Mouse (Mus musculus) gastrocnemius, postnatal 10 days (tissue): ENCODE measurements around the gene Rora. TPM values are rescaled to one million over a fixed set of nuclear protein-coding genes. Genes with fewer than 3 reads are reported as not detected.

Experiments used
- DNase-seq: peaks from one replicate; pipeline ENCODE4 v3.0.0; 2021; ENCODE audit warnings: mixed read lengths
- total RNA-seq, 2 experiments: library from RNA; stranded (reverse); gene quantifications; 2 replicates each; pipeline ENCODE4 v1.2.3; 2021

Rora gene
- total RNA-seq, 2 experiments from 2014 or later, result 56.0 to 63.5 TPM

DNA sequence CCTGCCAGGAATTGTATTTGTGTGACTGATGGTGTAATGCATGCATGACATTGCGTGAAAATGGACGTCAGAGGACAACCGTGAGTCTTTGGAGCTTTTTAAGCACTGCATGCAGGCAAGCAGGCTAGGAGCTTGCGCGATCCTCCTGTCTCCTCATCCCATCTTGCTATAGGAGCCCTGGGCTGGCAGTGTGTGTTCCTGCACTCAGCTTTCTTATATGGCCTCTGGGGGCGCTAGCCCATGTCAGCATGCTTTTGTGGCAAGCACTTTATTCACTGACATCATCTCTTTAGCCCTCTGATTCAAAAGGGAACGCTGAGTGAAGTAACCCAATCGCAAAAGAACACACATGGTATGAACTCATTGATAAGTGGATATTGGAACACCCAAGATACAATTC lies 105.7 kb downstream of the Rora start:
- DNase-seq, result no peak

DNA sequence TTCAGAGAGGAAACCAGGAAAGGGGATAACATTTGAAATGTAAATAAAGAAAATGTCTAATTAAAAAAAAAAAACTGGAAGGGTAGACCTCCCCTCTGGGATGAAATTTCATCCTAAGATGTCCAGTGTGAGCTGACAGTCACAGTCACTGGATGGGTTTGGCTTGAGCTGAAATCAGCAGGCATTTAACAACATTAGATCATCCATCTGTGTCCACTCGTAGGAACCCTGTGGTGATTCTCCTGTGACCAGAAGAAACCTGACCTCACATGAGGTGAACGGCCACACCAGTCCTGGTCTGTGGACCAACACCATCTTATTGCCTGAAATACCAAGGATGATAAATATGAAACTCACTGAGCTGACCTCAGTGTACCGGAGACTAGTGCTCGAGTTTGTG lies 106.7 kb downstream of the Rora start:
- DNase-seq, result no peak

DNA sequence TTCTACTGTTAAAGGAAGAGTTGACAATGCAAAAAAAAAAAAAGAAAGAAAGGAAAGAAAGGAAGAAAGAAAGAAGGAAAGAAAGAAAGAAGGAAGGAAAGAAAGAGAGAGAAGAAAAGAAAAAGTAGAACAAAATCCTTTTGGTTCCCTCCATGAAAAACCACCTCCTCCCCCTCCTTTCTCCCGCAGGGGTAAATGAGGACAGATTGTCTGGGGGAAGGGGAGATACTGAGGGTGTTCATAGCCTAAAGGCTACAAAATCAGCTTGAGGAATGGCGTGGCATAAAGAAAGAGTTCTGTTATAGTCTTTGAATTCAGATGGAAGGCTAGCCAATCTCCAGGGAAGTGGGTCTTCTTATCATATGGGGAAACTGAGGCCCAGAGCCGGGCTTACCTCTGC lies 107.3 kb downstream of the Rora start:
- DNase-seq, result no peak

DNA sequence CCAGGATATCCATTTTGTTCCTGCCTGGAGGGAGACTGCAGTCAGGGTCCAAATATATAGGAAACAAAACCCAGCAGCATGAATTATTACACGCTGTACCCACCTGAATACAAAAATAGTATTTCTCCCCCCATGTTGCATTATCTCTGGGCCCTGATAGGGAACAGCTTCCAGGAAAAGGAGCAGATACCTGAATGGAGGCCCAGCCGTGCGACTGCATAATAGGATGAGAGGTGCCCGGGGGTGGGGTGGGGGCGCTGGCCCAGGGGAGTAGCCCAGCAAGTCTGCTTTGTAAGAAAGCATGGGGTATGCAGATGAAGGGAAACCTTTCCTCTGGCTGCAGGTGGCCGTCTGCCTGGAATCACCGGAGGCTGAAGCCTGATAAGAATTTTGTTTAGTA lies 108.1 kb downstream of the Rora start:
- DNase-seq, result no peak

DNA sequence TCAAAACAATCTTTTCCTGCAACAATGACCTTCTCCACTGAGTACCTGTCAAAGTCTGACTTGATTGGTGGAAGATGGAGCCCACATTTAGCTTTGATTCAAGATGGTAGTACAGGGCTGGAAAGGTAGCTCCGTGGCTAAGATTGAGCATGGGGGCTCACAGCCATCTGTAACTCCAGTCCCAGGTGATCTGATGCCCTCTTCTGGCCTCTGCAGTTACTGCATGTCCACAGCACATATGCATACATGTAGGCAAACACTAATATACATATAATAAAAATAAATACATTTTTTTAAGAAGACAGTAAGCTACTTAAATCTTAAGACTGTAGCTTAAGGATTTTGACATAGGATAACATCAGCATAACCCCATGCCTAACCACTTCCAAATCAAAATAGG lies 112.0 kb downstream of the Rora start:
- DNase-seq, result no peak

DNA sequence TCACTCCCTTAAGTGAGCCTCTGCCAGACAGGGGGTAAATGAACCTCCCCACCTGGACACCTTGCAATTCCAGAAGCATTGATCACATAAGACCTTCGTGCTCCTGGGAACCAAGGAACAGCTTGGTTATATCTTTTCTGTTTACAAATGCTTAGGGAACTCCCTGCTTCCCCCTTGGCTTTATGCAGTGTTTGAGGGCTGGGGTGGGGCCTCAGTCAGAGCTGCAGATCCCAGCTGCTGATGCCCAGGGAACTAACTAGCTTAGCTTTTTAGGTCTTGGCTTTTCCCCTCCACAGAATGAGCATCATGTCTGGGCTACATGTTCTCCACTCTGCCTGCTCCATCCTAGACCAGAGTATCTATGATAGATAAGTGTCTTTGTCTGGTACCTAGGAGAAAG lies 116.1 kb downstream of the Rora start:
- DNase-seq, result no peak

DNA sequence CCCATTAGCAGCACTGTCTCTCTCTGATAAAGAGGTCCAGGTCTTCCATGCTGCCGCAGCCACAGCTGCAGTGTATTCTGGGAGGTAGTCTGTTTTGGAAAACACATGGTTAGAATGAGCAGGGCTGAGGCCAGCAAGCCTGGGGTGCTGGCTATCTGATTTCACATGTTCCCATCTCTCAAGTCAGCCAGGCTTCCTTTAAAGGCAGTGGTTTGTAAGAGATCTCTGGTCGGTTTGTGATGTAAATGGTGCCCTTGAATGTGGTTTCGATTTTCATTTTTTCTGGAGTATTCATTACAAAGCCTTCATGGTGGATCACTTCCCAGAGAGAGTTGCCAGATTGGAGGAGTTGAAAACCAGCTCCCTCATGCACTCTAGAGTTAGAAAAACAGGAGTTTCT lies 117.8 kb downstream of the Rora start:
- no peak for DNase-seq

DNA sequence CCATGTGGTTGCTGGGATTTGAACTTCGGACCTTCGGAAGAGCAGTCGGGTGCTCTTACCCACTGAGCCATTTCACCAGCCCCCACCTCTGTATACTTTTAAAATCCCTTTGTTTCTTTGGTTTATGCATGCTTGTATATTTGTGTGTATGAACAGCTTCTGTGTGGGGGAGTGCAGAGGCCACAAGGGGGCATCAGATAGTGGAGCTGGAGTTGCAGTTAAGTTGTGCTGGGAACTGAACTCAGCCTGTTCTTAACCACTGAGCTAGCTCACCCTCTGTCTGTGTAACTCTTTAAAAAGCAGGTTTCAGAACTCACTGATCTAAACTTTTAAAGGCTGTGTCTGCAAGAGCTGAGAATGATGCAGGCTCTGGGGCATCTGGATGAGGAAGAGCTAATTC lies 120.2 kb downstream of the Rora start:
- no peak for DNase-seq

DNA sequence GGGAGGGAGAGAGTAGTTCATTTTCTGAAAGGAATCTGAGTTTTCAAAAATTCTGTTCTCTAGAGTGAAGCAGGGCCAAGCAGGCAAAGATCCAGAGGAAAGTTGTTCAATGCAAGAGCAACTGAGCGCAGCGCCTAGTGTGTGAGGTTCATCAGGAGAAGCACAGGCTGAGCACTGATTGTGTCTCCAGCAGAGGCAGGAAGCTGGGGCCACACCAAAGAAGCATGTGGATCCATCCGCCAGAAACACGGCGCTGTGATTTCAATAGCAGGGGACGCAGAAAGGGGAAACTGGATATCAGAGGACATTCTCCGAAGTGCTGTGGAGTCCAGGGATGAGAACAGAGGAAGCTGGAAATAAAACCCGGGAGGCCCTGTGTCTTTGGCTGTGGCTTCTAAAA lies 128.4 kb downstream of the Rora start:
- peak; percentile 22 for DNase-seq

DNA sequence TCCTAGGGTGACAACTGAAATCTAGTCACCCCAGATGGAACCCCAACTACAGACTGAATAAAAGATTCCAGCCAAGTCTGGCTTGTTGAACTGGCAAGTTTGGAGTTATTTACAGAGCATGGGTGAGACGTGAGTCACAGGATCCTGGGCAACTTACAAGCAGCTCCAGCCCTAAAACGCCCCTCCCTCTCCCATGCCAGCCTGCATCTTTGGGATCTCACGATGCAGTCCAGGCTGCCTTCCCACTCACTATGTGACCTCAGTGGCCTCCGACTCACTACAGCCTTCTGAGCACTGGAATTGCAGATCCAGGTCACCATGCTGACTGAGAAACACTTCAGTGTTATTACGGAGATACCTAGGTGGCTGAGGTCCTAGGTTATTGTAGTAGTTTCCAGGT lies 129.0 kb downstream of the Rora start:
- no peak for DNase-seq

DNA sequence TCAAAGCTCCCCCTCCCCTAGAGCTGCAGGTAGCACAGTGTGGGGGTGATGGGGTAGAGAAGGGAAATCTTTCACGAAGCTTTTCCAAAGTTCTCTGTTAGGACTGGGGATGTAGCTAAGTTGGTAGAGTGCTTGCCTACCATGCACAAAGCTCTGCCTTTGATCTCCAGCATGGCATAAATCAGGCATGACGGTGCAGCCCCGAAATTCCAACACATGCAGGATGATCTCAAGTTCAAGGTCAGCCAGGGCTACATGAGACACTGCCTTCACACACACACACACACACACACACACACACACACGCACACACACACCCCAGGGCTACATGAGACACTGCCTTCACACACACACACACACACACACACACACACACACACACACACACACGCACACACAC lies 129.7 kb downstream of the Rora start:
- DNase-seq, result no peak

DNA sequence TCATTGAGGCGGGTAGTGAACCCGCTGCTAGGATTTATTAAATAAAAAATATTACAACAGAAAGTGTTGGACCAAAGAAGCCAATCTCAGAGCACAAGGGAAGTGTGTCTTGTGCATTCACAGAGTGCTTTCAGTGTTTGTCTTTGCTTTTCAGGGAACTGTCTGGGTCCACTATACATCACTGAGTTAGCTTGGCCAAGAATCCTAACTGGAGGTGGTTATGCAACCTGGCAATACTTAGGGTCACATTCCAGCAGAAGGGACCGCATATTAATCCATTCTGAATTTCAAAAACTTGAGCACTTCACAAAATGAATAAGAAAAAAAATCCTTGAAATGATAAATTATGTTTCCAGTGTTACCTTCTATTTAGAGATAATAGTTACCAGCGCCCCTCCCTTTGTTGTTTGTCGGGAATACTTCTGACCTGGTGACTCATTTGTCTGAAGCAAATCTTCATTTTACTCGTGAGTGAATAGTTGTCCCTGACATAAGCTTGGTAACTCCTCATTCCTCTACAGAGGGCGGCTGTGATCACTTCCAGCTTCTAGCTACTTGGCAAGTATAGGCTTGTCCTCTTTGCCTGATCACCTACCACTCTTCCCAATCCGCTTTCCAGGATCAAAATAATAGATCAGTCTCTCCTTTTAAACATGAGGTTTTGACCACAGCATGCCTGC lies 133.2 kb downstream of the Rora start:
- no peak for DNase-seq

DNA sequence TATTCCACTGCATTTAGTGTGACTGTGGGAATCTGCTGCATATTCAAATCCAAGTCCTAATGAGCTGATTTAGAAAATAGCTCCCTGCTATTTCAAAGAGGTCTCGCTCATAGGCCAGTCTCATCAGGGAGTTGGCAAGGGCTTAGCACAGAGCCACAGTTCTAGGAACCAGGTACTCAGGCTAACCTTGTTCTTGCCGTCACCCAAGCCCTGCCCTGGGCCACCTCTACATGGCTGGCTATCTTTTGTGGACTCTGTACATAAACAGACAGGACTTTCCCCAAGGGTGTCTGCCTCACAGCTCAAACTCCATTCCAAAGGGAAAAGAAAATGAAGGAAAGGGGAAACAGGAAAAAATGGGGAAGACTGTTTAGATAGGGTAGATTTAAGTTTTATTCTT lies 134.1 kb downstream of the Rora start:
- DNase-seq, result no peak

DNA sequence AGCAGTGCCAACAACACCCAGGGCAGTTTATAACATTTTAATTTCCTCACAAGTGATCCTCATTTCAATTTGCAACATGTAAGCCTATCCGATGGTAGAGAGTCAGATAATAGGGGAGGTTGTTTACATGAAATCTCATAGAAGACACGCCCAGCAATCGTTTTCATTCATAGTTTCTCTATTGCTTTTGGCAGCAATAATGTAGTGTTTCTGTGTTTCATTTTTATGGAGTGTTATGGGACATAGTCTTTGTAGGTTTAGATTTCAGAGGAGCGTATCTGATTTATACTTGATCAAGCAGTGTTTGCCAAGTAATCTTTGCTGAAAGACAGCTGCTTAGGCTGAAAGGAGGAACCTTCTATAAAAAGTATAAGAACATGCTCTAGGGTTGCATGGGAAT lies 137.3 kb downstream of the Rora start:
- no peak for DNase-seq

DNA sequence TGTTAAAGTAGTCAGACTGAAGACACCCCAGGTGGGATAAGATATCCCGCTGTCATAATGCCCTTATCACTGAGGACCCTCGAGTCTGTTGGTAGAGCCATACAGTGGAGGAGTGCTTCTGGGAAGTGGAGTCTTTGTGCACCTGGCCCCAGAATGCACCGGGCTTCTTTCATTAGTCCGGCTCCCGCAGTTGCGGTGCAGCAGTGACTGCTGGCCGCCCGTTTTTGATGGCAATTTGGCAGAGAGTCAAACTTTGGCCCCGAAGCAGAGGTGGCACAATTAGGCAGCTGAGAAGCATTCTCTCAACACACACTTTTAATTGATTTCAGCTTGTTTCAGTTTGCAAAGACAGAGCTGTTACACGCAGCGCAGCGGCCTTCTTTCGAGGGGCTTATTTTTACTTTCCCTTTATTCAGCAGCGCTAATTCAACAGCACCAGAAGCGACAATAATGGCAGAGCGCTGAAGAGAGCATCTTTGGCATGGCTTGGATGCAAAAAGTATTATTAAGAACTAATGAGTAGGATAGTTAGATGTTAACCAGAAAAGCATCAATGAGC lies 138.5 kb downstream of the Rora start:
- DNase-seq, result no peak

DNA sequence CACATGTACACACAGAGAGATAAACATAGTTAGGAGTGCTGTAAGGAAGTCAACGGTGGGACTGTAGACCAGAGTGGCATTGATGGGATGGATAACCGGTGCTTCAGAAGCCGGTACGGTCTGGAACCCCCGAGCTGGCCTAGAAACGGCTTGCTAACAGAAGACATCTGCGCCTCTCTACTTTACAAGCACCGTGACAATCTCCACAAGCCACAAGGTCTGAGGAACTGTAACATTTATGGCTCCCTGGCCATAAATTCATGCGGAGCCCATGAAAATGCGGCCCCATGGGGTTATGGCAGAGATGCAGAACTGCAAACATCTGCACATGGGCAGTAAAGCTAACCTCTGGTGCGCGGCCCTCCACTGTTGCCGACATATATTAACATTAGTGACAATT lies 141.7 kb downstream of the Rora start:
- DNase-seq, result no peak

DNA sequence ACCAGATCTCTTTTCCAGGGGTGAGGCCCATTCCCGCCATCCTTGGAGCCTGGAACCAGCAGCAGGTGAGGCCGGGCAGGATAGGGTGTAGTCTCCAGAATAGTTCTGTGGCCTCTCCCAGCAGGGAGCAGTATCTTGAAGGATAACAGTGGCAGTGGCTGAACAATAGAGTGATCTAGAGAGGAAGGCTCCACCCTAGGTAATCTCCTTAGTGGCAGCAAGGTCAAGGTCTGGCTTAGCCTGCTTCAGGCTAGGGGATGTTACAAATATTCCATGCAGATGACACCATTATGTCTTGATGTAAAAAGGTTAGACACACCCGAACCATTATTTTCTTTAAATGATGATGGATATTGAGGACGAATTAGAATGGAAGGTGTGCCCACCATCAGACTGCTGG lies 144.6 kb downstream of the Rora start:
- DNase-seq, result no peak

DNA sequence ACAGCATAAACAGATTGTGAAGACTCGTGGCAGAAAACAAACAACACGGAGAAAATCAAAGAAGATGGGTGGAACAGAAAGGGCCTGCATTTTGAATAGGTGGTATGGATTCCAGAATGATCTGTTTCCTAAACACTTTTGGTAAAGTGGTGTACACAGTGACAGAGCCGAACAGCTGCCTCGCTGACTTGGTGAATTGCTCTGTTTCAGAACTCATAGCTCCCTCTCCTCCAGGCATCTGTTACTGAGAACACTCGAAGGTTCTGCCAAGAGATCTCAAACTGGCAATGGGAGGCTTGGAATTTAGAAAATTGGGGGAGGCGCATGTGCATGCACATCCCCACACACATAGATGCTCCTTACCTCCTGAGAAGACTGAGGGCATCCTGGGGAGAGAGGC lies 145.5 kb downstream of the Rora start:
- DNase-seq, result no peak

DNA sequence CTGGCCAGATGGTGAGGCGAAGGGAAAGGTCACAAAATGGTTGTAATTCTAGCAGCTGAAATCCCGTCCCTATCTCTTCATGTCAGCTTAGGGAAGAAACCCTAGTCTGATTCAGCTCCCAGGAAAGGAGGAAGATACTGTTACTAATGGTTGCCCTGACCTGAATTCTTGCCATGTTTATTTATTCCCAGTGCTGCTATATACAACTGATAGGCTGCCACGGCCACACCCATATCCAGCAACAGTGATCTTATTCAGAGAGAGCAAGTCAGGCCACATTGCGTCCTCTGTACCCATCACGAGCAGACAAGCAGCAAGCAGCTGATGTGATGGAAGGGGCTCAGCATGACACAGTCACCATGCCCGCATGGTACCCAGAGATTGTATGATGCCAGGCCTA lies 150.6 kb downstream of the Rora start:
- no peak for DNase-seq

DNA sequence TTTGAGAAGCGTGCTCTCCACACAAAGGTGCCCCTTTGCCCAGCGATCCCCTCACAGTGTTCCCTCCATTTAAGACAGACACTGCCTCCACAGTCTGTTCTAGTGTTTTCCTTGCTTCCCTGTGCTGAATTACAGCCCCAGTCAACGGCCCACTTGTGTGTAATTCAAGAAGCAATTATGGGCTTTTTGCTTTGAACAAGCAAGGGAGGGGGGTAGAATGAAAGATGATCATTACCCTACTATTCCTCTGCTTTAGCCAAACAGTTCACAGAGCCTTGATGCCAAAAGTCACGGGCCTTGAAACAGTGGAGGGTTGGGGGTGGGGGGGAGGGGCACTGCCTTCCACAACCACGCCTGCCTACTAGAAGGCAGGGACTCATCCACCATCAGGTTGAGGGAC lies 152.2 kb downstream of the Rora start:
- no peak for DNase-seq

DNA sequence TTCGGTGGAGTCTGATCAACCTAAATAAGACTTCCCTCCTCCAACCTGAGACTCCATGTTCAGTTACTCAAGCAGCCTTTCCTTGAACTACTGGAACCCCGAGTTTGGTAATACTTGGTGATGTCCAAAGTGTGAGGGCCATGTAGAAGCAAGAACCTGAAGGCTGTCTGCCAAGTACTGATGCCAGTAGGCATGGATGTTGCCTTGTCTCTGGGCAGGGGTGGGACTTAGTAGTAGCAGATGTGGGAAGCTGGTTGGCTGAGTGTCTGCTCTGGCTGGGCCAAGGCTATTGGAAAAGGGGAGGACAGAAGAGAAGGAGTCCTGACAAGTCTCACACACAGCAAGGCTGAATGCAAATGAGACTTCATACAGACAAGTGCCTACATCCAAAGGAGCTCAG lies 154.1 kb downstream of the Rora start:
- DNase-seq, result no peak

DNA sequence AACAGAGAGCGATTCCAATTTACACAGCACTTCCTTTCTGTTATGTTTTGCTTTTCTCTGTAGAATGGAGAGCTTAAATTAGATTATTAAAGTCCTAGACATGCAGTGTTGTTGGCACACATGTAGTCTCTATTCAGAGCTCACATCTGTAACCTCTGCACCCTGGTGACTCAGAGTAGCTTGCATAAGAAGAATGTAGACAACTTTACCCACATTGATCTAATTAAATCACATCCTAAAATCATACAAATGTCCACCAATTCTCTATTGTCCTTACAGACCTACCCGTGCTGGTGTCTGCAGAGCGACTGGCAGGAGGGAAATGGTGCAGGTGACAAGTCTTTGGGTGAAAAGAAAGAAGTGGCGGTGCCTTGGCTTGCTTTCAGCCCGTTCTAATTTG lies 155.9 kb downstream of the Rora start:
- DNase-seq, result no peak

DNA sequence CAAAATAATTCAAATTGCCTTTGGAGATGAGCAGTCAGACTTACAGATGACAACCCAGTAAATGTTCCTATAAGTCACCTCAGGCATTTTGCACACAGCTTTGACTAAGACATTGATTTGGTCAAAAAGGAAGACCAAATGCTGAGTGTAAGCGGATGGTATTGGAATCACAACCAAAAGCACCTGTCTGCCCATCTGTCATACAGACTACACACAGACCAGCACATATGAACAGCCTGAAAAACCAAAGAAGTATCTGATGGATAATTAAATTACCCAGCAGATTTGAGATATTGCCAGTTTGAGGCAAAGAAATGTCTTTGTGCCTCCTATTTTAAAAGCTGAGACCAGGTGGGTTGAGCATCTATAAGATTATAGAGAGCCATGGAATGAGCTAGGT lies 161.1 kb downstream of the Rora start:
- no peak for DNase-seq

DNA sequence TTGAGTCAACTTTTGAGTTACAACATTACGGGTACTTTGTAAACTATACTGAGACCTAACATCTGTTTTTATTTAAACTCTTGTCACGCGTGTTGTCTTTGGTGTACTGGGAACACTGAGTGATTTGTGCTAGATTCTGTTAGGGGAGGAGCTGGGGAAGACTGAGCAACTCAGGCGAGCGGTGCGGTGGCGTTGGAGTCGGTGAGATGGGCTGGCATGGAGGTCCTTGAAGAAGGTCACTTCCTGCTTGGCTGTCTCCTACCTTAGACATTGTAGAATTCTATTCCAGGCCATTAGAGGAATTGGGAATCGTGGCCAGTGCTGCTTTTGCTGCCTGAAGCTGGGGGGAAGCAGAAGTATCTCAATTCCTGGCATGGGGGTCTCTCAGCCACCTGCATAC lies 162.3 kb downstream of the Rora start:
- DNase-seq, result no peak

DNA sequence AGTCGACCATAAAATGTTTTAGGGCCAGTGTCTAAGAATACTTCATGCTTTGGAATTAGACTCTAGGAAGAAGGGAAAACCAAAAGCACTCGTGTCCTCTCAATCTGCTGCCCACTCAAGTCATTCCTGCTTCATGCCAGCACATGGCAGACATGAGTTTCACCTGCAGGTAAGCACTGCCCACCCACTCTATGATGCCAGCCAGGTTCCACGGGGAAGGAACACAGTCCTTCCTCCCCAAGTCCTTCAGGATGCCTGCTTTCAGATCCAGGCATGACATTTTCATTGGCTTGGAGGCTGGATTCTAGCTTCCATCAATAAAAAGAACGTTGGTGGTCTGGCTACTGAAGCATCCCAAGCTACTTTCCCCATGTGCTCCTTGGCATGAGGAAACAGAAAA lies 166.4 kb downstream of the Rora start:
- no peak for DNase-seq
